Mouse (Mus musculus) embryonic facial prominence, embryonic 13.5 days (tissue): ENCODE measurements at regions not wholly inside any gene's neighbourhood (a gene's known extent, or its start where the extent isn't known, plus 50 kb on each side); places are given as distances from the start of the nearest gene placed in this dataset.

ENCODE experiments used
- ATAC-seq: fragments of 200-750 bp; cut with Nextera tagmentation; 2 replicates; pipeline ENCODE4 v1.8.0; 2017; ENCODE audit warnings: low read depth; ENCODE audit not compliant: insufficient number of reproducible peaks, insufficient read depth, low FRiP score, low TSS enrichment
- H3K27ac ChIP-seq: fragments of 300-500 bp; sonication (generic); 2 replicates; pipeline ENCODE4 v1.5.1; 2015; ENCODE audit warnings: moderate library complexity, mild to moderate bottlenecking, inconsistent platforms
- H3K27me3 ChIP-seq: fragments of 300-500 bp; sonication (generic); 2 replicates; pipeline ENCODE4 v1.6.1; 2015; ENCODE audit warnings: mild to moderate bottlenecking, inconsistent platforms
- H3K36me3 ChIP-seq: fragments of 300-500 bp; sonication (generic); 2 replicates; pipeline ENCODE4 v1.6.1; 2015; ENCODE audit warnings: mild to moderate bottlenecking, inconsistent platforms
- H3K4me1 ChIP-seq: fragments of 300-500 bp; sonication (generic); 2 replicates; pipeline ENCODE4 v1.6.1; 2015; ENCODE audit warnings: inconsistent platforms
- H3K4me2 ChIP-seq: fragments of 300-500 bp; sonication (generic); 2 replicates; pipeline ENCODE4 v1.6.1; 2015; ENCODE audit warnings: moderate library complexity, mild to moderate bottlenecking, inconsistent platforms
- H3K4me3 ChIP-seq: fragments of 300-500 bp; sonication (generic); 2 replicates; pipeline ENCODE4 v1.5.1; 2015; ENCODE audit warnings: mild to moderate bottlenecking, inconsistent platforms
- H3K9ac ChIP-seq: fragments of 300-500 bp; sonication (generic); 2 replicates; pipeline ENCODE4 v1.6.1; 2015; ENCODE audit warnings: mild to moderate bottlenecking, inconsistent platforms
- H3K9me3 ChIP-seq: fragments of 300-500 bp; sonication (generic); 2 replicates; pipeline ENCODE4 v1.6.1; 2016; ENCODE audit warnings: inconsistent platforms
- WGBS: fragments of 180-500 bp; shearing (Covaris S2); methylation state at CpG from one replicate; pipeline ENCODE4 v1.1.7; 2015; ENCODE audit warnings: mixed read lengths; 5-methylcytosine and 5-hydroxymethylcytosine counted together

GRCm38 (mm10) chr9:46440226-46440625 lies 120.4 kb upstream of the 4931429L15Rik start:
- no peaks in the 10 kb centered on the region for H3K36me3 ChIP-seq
- ATAC-seq: no peak
- H3K27ac ChIP-seq: no peak overlapping the region
- H3K9ac ChIP-seq: no peak overlapping the region
- H3K9me3 ChIP-seq: peaks cover 4% of the 10 kb centered on the region; the same call in 1 of the 2 replicates
- WGBS: 70% methylated on average over 5 of the region's 5 CpGs
- peaks cover 21% of the 10 kb centered on the region for H3K4me1 ChIP-seq
- no peak overlapping the region for H3K4me2 ChIP-seq
- no peak overlapping the region for H3K4me3 ChIP-seq
- peaks cover 37% of the 10 kb centered on the region for H3K27me3 ChIP-seq

- Histone ChIP-seq H3K4me1 (0 out of 2 replicates have a peak, but pooled peaks cover 3% of the 10 kb centered on the region), H3K9me3 (peaks cover 4% of the 10 kb centered on the region; the same call in 1 of the 2 replicates), H3K4me2 (no peak overlapping the region), H3K27me3 (no peaks in the 10 kb centered on the region), H3K36me3 (no peaks in the 10 kb centered on the region), H3K4me3 (no peak overlapping the region), H3K27ac (no peak overlapping the region), H3K9ac (no peak overlapping the region)
- ATAC-seq: no peak
- 93% methylated on average over 3 of the region's 3 CpGs for WGBS
These were observed 114.9 kb upstream of the 4931429L15Rik start for GRCm38 (mm10) chr9:46434700-46435099.

- WGBS: 81% methylated on average over 5 of the region's 5 CpGs
- no peak for ATAC-seq
- Histone ChIP-seq H3K4me3 (no peak overlapping the region), H3K4me2 (no peak overlapping the region), H3K27ac (no peak overlapping the region), H3K27me3 (no peaks in the 10 kb centered on the region), H3K9ac (no peak overlapping the region), H3K9me3 (peaks cover 4% of the 10 kb centered on the region; the same call in 1 of the 2 replicates), H3K36me3 (no peaks in the 10 kb centered on the region), H3K4me1 (0 out of 2 replicates have a peak, but pooled peaks cover 2% of the 10 kb centered on the region)
These were observed 113.9 kb upstream of the 4931429L15Rik start for GRCm38 (mm10) chr9:46433716-46434115.

- no peak for ATAC-seq
- no peak overlapping the region for H3K4me2 ChIP-seq
- no peak overlapping the region for H3K4me3 ChIP-seq
- no peaks in the 10 kb centered on the region for H3K4me1 ChIP-seq
- WGBS: 71% methylated on average over 13 of the region's 13 CpGs
- no peaks in the 10 kb centered on the region for H3K36me3 ChIP-seq
- no peaks in the 10 kb centered on the region for H3K27me3 ChIP-seq
- H3K9me3 ChIP-seq: peaks cover 4% of the 10 kb centered on the region; the same call in 1 of the 2 replicates
- no peak overlapping the region for H3K9ac ChIP-seq
- H3K27ac ChIP-seq: no peak overlapping the region
These were observed 111.3 kb upstream of the 4931429L15Rik start for GRCm38 (mm10) chr9:46431053-46431452.

- H3K4me2 ChIP-seq: no peak overlapping the region
- H3K4me1 ChIP-seq: peaks cover 8% of the 10 kb centered on the region; the same call in 1 of the 2 replicates
- H3K36me3 ChIP-seq: no peaks in the 10 kb centered on the region
- H3K9me3 ChIP-seq: no peaks in the 10 kb centered on the region
- no peak overlapping the region for H3K27ac ChIP-seq
- WGBS: 79% methylated on average over 12 of the region's 12 CpGs
- ATAC-seq: no peak
- H3K9ac ChIP-seq: no peak overlapping the region
- no peaks in the 10 kb centered on the region for H3K27me3 ChIP-seq
- H3K4me3 ChIP-seq: no peak overlapping the region
These were observed 103.6 kb upstream of the 4931429L15Rik start for GRCm38 (mm10) chr9:46423184-46423967.

GRCm38 (mm10) chr9:46421688-46422274 lies 102.0 kb upstream of the 4931429L15Rik start:
- Histone ChIP-seq H3K4me3 (no peak overlapping the region), H3K9ac (no peak overlapping the region), H3K4me2 (no peak overlapping the region), H3K36me3 (no peaks in the 10 kb centered on the region), H3K9me3 (no peaks in the 10 kb centered on the region), H3K27me3 (no peaks in the 10 kb centered on the region), H3K27ac (no peak overlapping the region), H3K4me1 (peaks cover 8% of the 10 kb centered on the region; the same call in 1 of the 2 replicates)
- no peak for ATAC-seq
- 29% methylated on average over 7 of the region's 7 CpGs for WGBS

- no peaks in the 10 kb centered on the region for H3K4me1 ChIP-seq
- no peak overlapping the region for H3K4me3 ChIP-seq
- H3K4me2 ChIP-seq: no peak overlapping the region
- H3K27me3 ChIP-seq: no peaks in the 10 kb centered on the region
- H3K27ac ChIP-seq: no peak overlapping the region
- no peak for ATAC-seq
- 75% methylated on average over 10 of the region's 10 CpGs for WGBS
- H3K36me3 ChIP-seq: no peaks in the 10 kb centered on the region
- peaks cover 4% of the 10 kb centered on the region; the same call in 1 of the 2 replicates for H3K9me3 ChIP-seq
- no peak overlapping the region for H3K9ac ChIP-seq
These were observed 91.9 kb upstream of the 4931429L15Rik start for GRCm38 (mm10) chr9:46411686-46412085.

- H3K4me3 ChIP-seq: no peak overlapping the region
- H3K9me3 ChIP-seq: peaks cover 4% of the 10 kb centered on the region; the same call in 1 of the 2 replicates
- H3K4me1 ChIP-seq: no peaks in the 10 kb centered on the region
- H3K27ac ChIP-seq: no peak overlapping the region
- H3K4me2 ChIP-seq: no peak overlapping the region
- H3K27me3 ChIP-seq: no peaks in the 10 kb centered on the region
- no peak for ATAC-seq
- H3K36me3 ChIP-seq: no peaks in the 10 kb centered on the region
- 77% methylated on average over 10 of the region's 10 CpGs for WGBS
- H3K9ac ChIP-seq: no peak overlapping the region
These were observed 89.0 kb upstream of the 4931429L15Rik start for GRCm38 (mm10) chr9:46408776-46409175.

- no peak for ATAC-seq
- Histone ChIP-seq H3K4me1 (no peaks in the 10 kb centered on the region), H3K36me3 (no peaks in the 10 kb centered on the region), H3K9me3 (no peaks in the 10 kb centered on the region), H3K4me3 (no peak overlapping the region), H3K27me3 (no peaks in the 10 kb centered on the region), H3K4me2 (no peak overlapping the region), H3K27ac (no peak overlapping the region), H3K9ac (no peak overlapping the region)
- WGBS: 79% methylated on average over 8 of the region's 8 CpGs
These were observed 86.8 kb upstream of the 4931429L15Rik start for GRCm38 (mm10) chr9:46406606-46407005.

GRCm38 (mm10) chr9:46396591-46396990 lies 76.8 kb upstream of the 4931429L15Rik start:
- no peak overlapping the region for H3K4me3 ChIP-seq
- H3K27me3 ChIP-seq: peaks cover 41% of the 10 kb centered on the region
- no peak for ATAC-seq
- no peaks in the 10 kb centered on the region for H3K9me3 ChIP-seq
- 88% methylated on average over 7 of the region's 7 CpGs for WGBS
- H3K4me2 ChIP-seq: no peak overlapping the region
- H3K4me1 ChIP-seq: no peaks in the 10 kb centered on the region
- no peak overlapping the region for H3K9ac ChIP-seq
- H3K36me3 ChIP-seq: no peaks in the 10 kb centered on the region
- H3K27ac ChIP-seq: no peak overlapping the region

GRCm38 (mm10) chr9:46395156-46395765 lies 75.5 kb upstream of the 4931429L15Rik start:
- Histone ChIP-seq H3K27me3 (peaks cover 54% of the 10 kb centered on the region), H3K9ac (no peak overlapping the region), H3K4me2 (no peak overlapping the region), H3K4me3 (no peak overlapping the region), H3K36me3 (no peaks in the 10 kb centered on the region), H3K9me3 (no peaks in the 10 kb centered on the region), H3K4me1 (no peaks in the 10 kb centered on the region), H3K27ac (no peak overlapping the region)
- WGBS: 41% methylated on average over 14 of the region's 14 CpGs
- ATAC-seq: no peak
